Mouse (Mus musculus): ENCODE measurements around the gene Oas1h. TPM values are rescaled to one million over a fixed set of nuclear protein-coding genes. Genes with fewer than 3 reads are reported as not detected.
"Not testable (repeated sequence)": the region's sequence is repeated elsewhere in the genome, so short reads cannot be mapped to it uniquely, and the experiment has no call there.

Oas1h gene
- total and polyA plus RNA-seq, 3 experiments = not detected

DNA sequence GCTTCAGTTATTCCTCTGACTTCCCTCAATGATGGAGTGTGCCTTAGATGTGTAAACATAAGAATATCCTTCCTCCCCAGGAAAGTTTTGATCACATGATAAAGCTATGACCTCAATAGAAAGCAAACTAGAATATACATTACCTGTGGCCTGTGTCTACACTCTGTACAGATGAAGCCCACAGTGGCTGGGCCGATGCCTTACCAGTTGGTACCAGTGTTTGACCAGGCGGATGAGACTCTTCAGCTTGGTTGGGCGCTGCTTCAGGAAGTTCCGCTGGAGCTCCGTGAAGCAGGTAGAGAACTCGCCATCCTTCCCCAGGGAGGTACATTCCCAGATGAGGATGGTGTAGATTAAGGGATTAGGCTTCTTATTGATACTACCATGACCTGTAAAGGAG lies 20.5 kb downstream of the Oas1h start:
- H3K36me3 ChIP-seq (ENCODE audit: control insufficient read depth, insufficient read depth, low read length); H3K27ac ChIP-seq; H3K79me2 ChIP-seq (replicated peaks; ENCODE audit: control insufficient read depth, insufficient read depth, low read length); H3K9ac ChIP-seq (ENCODE audit: low read depth, low read length); intact Hi-C loops (cut with DNase I); H3K27me3 ChIP-seq (ENCODE audit: control insufficient read depth, insufficient read depth, low read length); DNase-seq; H3K4me3 ChIP-seq; H3K4me1 ChIP-seq (ENCODE audit: control insufficient read depth, insufficient read depth, low read length): not testable (repeated sequence)
- WGBS = 86% methylated on average over 6 of the region's 6 CpGs

DNA sequence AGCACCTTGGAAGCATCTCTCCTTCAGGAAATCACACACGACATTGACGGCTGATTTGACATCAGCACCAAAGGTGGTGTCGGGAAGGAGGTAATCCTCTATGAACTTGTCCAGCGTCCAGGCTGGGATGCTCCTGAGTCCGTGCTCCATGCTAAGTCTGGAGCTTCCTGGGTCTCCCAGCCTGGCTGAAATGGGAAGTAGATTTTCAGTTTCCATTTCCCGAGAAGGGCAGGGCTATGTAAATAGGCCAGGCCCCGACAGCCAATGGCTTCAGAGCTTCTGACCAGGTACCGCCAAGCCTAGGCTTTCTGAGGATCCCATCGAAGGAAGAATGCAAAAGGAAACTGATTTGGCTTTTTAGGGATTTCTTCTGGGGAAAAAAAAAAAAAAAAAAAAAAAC lies 26.2 kb downstream of the Oas1h start, which contains the start of gene Oas1g:
Gene Oas1g (minus strand): TSS at position 201 of the 400 bp plus-strand sequence.
- intact Hi-C loops (cut with DNase I) = loop anchor here (2.0 kb wide), 1 partner anchor 17 kb away; no protein-coding TSS in a partner anchor
- H3K36me3 ChIP-seq (ENCODE audit: control insufficient read depth, insufficient read depth, low read length); H3K4me1 ChIP-seq (ENCODE audit: control insufficient read depth, insufficient read depth, low read length); H3K27ac ChIP-seq; H3K27me3 ChIP-seq (ENCODE audit: control insufficient read depth, insufficient read depth, low read length); H3K79me2 ChIP-seq (replicated peaks; ENCODE audit: control insufficient read depth, insufficient read depth, low read length); H3K4me3 ChIP-seq; H3K9ac ChIP-seq (ENCODE audit: low read depth, low read length); DNase-seq: not testable (repeated sequence)
- WGBS = 13% methylated on average over 7 of the region's 9 CpGs

DNA sequence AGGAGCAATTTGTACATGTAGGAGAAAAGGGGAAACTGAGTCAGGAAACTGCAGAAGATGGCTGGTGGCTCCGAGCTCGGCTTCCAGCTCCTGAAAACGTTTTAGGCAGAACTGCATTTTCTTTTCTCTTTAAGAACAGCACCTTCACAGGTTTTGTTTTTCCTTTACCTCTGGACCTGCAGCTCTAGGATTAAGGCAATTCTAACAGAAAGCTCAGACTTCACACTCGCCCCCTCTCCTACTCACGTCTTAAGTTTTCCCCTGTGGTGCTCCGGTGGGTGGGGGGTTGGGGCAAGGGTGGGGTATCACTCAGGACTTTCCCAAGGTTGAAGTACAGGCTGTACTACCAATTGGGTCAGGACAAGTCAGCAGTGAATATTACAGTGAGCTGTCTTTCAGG lies 26.6 kb downstream of the Oas1h start:
- H3K9ac ChIP-seq (ENCODE audit: low read depth, low read length) = no peak overlapping the region
- no peaks in the 10 kb centered on the region for H3K79me2 ChIP-seq (replicated peaks; ENCODE audit: control insufficient read depth, insufficient read depth, low read length)
- no peak for DNase-seq
- no peak overlapping the region for H3K4me3 ChIP-seq
- H3K27ac ChIP-seq = no peak overlapping the region
- no peaks in the 10 kb centered on the region for H3K27me3 ChIP-seq (ENCODE audit: control insufficient read depth, insufficient read depth, low read length)
- intact Hi-C loops (cut with DNase I) = loop anchor here (2.0 kb wide), 1 partner anchor 17 kb away; no protein-coding TSS in a partner anchor
- no peaks in the 10 kb centered on the region for H3K36me3 ChIP-seq (ENCODE audit: control insufficient read depth, insufficient read depth, low read length)
- WGBS = 38% methylated on average over 6 of the region's 6 CpGs
- H3K4me1 ChIP-seq (ENCODE audit: control insufficient read depth, insufficient read depth, low read length) = no peaks in the 10 kb centered on the region
- no peak for TF ChIP-seq POLR2A (IDR thresholded peaks at IDR 0.05; ENCODE audit: insufficient read depth, low read depth, low read length)
- no peak for TF ChIP-seq CTCF (IDR thresholded peaks at IDR 0.05)
- TF ChIP-seq EP300 (IDR thresholded peaks at IDR 0.05; ENCODE audit: insufficient read depth, low read depth, low read length) = no peak

DNA sequence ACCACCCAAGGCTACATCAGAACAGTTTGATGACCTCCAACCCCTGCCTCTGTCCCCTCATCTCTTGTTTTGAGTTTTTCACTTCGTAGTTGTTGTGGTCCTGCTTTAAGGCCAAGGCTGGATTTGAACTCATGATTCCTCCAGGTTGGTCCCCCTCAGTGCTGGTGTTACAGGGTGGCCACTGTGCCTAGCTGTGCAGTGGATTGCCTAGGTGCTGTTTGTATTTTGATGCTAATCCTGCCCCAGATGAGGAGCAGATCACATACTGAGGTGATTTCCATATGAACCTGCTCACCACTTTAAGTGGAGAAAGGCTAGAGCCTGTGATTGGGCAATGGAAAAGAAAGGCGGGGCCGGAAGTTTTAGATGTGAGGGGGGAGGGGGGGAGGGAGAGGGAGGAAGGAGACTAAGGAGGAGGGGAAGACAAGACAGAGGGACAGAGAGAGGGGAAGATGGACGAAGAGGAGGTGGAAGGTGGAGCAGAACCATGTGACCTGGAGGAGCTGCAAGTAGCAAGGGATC lies 27.1 kb downstream of the Oas1h start:
- not testable (repeated sequence) for H3K27me3 ChIP-seq (ENCODE audit: control insufficient read depth, insufficient read depth, low read length); H3K9ac ChIP-seq (ENCODE audit: low read depth, low read length)

DNA sequence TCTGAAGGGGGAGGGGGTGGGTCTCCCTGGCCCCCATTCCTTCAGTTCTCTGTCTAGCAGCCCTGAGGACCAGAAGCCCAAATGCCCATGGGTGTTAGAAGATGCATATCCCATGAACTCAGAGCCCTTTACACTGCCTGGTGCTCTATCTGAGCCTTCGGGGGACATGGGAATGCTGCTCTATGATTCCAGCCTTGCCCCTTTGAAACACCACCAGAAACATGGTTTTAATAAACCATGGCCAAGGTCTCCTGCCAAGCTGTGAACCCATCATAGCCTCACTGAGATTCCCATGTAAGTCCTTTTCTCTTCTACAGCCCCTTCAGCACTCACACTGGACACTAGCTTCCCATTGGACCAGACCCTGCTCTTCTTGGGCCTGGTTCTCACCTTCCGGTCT lies 28.8 kb downstream of the Oas1h start:
- Histone ChIP-seq H3K36me3 (ENCODE audit: control insufficient read depth, insufficient read depth, low read length) (no peaks in the 10 kb centered on the region), H3K9ac (ENCODE audit: low read depth, low read length) (no peak overlapping the region), H3K27me3 (ENCODE audit: control insufficient read depth, insufficient read depth, low read length) (no peaks in the 10 kb centered on the region), H3K4me1 (ENCODE audit: control insufficient read depth, insufficient read depth, low read length) (no peaks in the 10 kb centered on the region), H3K79me2 (replicated peaks; ENCODE audit: control insufficient read depth, insufficient read depth, low read length) (no peaks in the 10 kb centered on the region), H3K27ac (no peak overlapping the region), H3K4me3 (no peak overlapping the region)
- TF ChIP-seq EP300 (IDR thresholded peaks at IDR 0.05; ENCODE audit: insufficient read depth, low read depth, low read length) = no peak
- TF ChIP-seq CTCF (IDR thresholded peaks at IDR 0.05) = no peak
- TF ChIP-seq POLR2A (IDR thresholded peaks at IDR 0.05; ENCODE audit: insufficient read depth, low read depth, low read length) = no peak
- intact Hi-C loops (cut with DNase I) = no loop called here
- WGBS = 63% methylated on average over 2 of the region's 2 CpGs
- no peak for DNase-seq

More for the DNA sequence above, 27.1 kb downstream of the Oas1h start:
- intact Hi-C loops (cut with DNase I); H3K4me3 ChIP-seq; H3K27ac ChIP-seq; H3K79me2 ChIP-seq (replicated peaks; ENCODE audit: control insufficient read depth, insufficient read depth, low read length); DNase-seq; H3K4me1 ChIP-seq (ENCODE audit: control insufficient read depth, insufficient read depth, low read length); H3K36me3 ChIP-seq (ENCODE audit: control insufficient read depth, insufficient read depth, low read length): not testable (repeated sequence)
- 35% methylated on average over 4 of the region's 4 CpGs for WGBS

DNA sequence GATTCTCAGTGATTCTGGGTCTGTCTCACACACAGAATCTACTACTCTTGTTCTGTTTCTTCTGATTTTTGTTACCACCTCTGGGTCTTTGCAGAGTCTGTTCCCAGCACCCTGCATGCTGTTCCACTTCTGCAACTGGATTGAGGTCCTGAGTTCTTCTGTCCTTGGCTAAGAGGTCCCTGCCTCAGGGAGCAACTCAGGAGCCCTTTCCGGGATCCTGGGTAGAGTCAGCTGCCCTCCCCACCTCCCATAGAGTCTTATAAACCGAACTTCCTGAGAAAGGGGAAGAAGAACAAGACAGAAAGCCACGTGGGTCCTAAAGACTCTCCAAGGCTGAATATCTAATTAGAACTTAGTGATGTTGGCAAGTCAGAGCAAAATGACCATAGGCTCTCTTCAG lies 29.8 kb downstream of the Oas1h start:
- Histone ChIP-seq H3K9ac (ENCODE audit: low read depth, low read length) (no peak overlapping the region), H3K79me2 (replicated peaks; ENCODE audit: control insufficient read depth, insufficient read depth, low read length) (no peaks in the 10 kb centered on the region), H3K4me1 (ENCODE audit: control insufficient read depth, insufficient read depth, low read length) (no peaks in the 10 kb centered on the region), H3K27ac (no peak overlapping the region), H3K36me3 (ENCODE audit: control insufficient read depth, insufficient read depth, low read length) (no peaks in the 10 kb centered on the region), H3K27me3 (ENCODE audit: control insufficient read depth, insufficient read depth, low read length) (no peaks in the 10 kb centered on the region), H3K4me3 (no peak overlapping the region)
- intact Hi-C loops (cut with DNase I) = no loop called here
- TF ChIP-seq EP300 (IDR thresholded peaks at IDR 0.05; ENCODE audit: insufficient read depth, low read depth, low read length) (no peak), CTCF (IDR thresholded peaks at IDR 0.05) (no peak), POLR2A (IDR thresholded peaks at IDR 0.05; ENCODE audit: insufficient read depth, low read depth, low read length) (no peak)
- no peak for DNase-seq
- WGBS = 41% methylated on average over 3 of the region's 3 CpGs

- H3K9ac ChIP-seq (ENCODE audit: low read depth, low read length); intact Hi-C loops (cut with DNase I); H3K4me1 ChIP-seq (ENCODE audit: control insufficient read depth, insufficient read depth, low read length); H3K4me3 ChIP-seq; H3K27ac ChIP-seq; H3K36me3 ChIP-seq (ENCODE audit: control insufficient read depth, insufficient read depth, low read length); H3K79me2 ChIP-seq (replicated peaks; ENCODE audit: control insufficient read depth, insufficient read depth, low read length); DNase-seq; H3K27me3 ChIP-seq (ENCODE audit: control insufficient read depth, insufficient read depth, low read length): not testable (repeated sequence)
- 64% methylated on average over 2 of the region's 2 CpGs for WGBS
Measured at GRCm38 (mm10) chr5:120891566-120892242, 30.5 kb downstream of the Oas1h start.
